Mouse (Mus musculus) c-Kit-positive CD71-positive TER-119-positive erythroid progenitor cells, embryonic 14.5 days (primary cell): ENCODE data around the gene Cdc34.

ENCODE experiments used
- DNase-seq: peaks from one replicate; pipeline ENCODE4 v3.0.0-alpha.2; 2013; ENCODE audit warnings: low spot score

The Cdc34 gene

DNA sequence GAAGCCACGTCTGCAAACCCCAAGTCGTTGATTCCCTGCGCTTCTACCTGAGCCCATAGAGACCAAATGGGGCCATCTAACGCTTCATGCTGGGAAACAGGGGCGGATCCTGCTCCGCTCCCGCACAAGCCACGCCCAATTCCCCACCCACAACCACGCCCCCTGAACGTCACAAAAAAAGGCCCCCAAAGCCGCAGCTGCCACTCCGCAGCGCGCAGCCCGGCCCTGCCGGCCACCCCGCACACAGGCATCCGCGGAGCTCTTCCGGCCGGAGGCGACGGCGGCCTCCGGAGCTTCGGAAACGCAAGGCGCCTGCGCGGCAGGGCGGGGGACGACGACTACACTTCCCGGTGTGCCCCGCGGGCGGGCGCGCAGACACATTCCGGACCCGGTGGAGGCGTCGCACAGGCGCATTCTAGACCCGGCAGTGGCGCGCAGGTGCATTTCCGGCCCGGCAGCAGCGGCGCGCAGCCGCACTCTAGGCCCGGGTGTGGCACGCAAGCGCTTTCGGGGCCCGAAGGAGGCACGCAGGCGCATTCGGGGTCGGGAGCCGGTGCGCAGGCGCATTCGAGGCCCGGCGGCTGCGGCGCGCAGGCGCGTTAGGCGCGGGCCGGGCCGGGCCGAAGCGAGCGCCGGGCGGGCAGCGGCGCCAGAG lies at the start of gene Cdc34:
Cdc34 (plus strand) TSS at position 605 of the 655 bp plus-strand sequence.
- DNase-seq = peak; percentile 95

DNA sequence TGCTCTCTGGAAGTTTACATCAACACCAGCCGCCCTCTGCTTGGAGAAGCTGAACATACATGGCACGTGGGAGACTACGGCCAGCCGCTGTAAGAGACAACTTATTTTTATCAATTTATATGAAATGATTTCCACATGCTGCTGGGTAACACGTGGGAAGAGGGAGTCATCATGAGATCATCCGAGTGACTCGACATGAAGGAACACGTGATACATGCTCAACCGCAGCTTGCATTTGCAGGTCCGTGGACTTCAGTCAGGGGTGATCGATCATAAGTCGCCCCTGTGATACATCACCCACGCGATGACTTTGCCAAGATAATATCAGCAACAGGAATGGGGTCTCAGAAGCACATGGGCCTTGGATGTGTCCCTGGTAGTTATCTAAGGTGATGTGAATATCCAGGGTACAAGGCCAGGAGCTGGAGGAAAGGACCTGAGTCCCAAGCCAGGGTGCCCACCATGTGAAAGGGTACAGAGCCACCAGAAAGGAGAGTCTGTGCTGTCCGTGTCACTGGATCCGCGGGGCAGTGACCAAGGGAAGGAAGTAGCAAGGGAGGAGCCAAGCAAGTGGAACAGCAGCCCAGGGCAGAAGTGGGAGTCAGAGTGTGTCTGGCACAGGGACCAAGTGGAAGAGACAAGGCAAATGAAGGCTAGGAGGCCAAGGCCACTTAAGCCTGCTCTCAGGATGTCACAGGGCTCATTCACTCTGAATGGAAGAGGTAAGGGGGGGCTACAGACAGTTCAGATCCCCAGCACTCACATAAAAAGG lies 48.8 kb upstream of the Cdc34 start:
- no peak for DNase-seq

DNA sequence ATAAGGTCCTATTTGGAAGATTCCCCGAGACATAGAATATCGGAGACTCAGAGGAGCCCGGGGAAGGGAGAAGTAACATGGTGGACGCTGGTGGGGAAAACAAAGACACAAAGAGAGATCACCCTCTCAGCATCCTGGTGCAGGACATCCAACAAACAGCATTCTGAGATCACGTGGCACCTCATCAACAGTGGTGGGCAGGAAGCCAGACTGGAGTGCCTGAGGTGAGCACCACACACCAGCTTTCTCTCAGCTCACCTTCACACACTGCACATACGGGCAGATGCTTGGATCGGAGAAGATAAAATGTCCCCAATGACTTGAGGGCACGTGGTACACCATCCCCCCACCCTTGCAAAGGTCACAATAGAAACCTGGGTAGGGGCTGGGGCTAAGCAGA lies 45.7 kb upstream of the Cdc34 start:
- no peak for DNase-seq

DNA sequence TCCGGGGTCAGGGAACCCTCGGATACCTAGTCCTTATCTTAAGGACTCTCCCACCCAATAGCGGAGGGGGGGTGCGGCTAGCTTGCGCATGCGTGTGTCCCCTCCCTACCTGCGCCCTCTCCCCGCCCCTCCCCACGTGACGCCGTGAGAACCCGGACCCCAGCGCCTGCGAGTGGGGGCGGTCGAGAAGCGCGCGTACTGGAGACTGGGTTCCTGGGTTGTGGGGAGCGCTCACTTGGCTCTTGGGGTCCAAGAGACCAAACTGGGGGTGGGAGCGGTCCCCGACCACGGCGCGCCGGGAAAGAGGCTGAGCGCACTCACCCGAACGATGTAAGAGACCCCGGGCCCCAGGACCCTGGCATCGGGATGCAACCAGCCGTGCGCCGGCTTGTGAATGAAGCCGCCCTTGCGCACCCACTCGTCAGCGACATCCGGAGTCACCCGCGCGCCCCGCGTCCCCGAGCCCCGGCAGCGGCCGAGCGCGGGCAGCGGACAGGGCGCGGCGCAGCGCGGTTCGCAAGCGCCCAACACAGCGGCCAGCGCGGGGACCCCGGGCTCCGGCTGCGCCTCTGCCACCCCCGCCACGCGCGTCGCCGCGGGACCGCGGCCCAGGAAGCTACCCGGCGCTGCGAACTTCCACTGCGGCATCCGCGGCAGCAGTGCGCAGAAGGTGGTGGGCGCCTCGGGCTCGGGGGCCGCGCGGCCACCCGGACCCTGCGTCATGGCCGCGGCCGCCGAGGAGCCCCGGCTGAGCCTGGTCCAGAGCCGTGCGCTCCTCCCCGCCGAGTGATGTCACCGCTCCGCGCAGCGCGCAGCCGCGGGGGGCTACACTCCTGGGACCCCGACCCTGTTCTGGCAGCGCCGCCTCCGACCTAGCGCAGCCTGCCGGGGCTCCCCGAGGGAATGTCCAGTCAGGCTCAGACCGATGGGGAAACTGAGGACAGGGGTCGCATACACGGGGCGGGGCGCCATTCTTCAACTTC lies 44.6 kb upstream of the Cdc34 start, which contains the start of gene Shc2:
Shc2 (minus strand) TSS at position 791 of the 983 bp plus-strand sequence.
- DNase-seq = no peak

DNA sequence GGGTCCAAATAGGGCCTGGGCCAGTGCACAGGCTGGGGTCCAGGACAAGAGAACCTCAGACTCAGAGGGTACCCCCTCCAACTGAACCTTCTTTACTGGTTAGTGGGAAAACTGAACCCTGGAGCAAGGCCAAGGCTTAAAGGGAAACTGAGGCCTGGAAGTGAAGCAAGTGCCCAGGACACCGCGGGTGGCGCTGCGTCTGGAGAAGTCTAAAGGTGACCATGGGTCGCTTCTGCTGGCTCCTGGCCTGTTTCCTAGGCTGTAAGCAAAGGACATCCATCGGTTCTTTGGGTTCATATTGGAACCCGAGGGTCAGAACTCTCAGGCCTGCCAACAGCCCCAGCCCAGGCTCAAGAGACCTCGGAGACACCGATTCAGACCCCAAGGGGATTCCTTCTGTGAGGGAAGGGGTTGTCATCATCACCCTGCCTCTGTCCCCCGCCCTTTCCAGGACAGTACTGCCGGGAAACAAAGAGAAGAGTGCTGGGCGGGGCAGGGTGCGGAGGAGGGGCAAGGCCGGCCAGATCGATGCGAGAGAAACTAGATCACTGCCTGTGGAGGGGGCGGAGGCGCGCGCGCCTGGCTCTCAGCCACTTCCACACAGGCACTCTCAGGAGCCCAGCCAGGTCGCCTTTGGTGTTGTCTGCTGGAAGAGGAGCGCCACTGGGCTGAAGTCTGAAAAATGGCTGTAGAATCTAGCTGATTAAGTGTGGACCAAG lies 43.4 kb upstream of the Cdc34 start:
- DNase-seq = no peak

DNA sequence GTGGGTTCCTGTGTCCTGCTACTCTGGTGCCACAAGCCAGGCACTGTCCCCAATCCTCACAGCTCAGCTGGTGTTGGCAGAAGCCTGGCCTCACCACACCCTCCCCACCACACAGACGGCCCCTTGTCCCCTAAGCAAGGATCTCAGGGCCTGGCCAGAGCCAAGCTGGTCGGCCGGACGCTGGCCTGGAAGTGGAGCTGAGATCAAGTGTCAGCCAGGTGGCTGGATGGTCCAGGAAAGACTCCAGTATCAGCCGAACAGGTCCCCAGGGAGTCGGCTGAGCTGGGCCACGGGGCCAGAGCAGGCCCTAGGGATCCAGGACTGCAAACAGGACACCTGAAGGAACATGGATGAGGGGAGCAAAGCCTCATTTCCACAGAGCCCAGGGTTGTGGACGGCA lies 36.3 kb upstream of the Cdc34 start, which contains the start of gene Odf3l2:
Odf3l2 (minus strand) TSS at position 28 of the 400 bp plus-strand sequence.
- no peak for DNase-seq

DNA sequence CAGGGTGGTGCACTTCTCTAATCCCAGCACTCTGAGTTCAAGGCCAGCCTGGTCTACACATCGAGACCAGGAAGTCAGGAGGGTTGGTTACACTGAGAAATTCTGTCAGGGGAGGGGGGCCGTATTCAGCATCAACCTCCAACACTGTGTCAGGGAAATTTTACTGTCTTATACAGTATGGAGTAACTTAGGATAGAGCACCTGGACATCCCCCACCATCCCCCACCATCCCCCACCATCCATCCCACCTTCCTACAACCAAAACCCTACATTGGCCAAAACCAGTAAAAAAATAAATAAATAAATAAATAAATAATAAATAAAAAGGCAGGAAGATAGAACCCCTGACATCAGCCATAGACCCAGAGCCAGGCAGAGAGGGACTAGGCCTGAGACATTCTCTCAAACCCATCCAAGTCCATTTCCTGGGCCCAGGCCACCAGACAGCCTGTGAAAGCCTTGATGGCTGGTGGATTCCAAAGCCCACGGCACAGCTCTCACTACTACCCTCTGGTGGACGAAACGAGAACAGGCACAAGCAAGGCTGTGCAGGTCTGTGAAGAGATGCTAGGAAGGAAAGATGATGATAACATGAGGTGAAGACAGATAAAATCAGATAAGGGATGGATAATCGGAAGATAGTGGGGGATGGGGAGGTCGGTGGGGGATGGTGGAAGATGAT lies 32.8 kb upstream of the Cdc34 start:
- peak; percentile 56 for DNase-seq

DNA sequence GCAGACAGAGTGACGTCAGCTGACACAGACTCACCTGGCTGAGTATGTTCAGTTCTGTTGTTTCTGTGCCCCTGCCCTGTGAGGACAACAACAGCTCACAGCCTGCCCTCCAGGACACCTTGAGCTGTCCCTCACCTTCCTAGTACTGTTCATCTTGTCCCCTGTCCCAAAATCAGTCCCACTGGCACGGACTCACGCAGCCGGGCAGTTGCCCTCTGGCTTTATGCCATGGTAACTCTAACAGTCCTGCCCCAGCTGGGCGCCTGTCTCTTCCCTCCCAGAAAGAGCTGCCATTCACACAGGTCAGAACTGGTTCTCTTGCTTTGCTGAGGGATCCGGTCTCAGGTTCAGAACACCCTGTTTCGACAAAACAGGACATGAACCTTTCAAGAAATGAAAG lies 29.2 kb upstream of the Cdc34 start:
- no peak for DNase-seq

DNA sequence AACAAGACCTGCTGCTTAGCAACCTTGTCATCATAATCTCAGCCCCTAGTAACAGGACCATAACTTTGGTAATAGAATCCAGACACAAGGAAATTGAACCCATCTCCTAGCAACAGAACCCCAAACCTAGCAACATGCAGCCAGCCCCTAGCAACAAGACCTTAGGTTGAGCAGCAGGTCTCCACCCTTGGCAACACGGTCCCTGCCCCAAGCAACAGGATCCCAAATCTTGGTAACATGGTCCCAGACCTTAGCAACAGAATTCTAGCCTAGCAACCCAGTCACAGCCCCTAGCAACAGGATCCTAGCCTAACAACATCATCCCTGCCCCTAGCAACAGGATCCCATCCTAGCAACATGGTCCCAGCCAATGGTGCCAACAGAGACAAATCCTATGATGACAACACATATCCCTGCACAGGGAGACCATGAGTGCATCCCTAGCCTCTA lies 27.0 kb upstream of the Cdc34 start:
- no peak for DNase-seq

DNA sequence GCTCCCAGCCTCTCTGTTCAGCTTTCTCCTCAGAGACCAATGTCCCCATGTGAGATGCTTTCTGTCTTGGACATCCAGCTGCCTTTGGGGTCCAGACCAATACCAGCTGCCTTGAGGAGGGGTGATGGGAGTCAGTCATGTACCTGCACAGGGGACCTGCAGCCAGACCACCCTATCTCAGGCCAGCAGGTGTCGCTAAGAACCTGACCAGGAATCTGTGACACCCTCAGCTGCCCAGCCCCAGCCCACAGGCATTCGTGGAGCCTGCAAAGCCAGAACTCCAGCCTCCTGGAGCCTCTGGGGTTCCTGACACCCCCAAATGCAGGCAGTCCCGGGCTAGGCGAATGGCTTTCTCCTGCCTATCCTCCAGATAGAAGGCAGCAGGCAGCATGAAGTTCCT lies 23.2 kb upstream of the Cdc34 start:
- no peak for DNase-seq

DNA sequence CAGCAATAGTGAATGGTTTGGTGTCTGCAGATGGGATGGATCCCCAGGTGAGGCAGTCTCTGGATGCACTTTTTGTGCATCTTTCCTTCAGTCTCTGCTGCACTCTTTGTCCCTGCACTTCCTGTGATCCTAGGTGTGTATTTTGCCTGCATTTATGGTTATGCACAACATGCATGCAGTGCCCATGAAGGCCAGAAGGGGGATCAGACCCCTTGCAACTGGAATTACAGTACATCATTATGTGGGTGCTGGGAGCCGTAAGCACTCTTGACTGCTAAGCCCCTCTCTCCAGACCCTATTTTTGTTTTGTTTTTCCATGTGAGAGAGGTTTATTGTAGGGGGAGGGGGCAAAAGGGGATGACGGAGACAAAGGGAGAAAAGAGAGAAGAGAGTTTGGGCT lies 21.7 kb upstream of the Cdc34 start:
- no peak for DNase-seq

DNA sequence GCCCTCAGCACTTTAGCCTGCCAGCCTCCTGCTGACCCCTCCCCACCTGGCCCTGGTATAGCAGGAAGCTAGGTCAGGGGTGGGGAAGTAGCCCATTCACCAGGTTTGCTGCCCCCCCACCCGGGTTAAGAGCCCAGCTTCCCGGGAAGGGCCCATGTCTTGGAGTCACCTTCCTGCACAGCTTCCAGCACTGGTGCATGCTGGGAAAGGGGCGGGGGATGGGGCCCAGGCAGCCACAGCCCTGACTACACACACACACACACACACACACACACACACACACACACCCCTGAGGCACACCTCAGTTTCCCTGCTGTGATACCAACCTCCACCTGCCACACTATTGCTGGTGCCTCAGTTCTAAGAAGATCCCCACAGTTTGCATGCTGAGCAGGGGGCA lies 20.1 kb upstream of the Cdc34 start:
- no peak for DNase-seq

DNA sequence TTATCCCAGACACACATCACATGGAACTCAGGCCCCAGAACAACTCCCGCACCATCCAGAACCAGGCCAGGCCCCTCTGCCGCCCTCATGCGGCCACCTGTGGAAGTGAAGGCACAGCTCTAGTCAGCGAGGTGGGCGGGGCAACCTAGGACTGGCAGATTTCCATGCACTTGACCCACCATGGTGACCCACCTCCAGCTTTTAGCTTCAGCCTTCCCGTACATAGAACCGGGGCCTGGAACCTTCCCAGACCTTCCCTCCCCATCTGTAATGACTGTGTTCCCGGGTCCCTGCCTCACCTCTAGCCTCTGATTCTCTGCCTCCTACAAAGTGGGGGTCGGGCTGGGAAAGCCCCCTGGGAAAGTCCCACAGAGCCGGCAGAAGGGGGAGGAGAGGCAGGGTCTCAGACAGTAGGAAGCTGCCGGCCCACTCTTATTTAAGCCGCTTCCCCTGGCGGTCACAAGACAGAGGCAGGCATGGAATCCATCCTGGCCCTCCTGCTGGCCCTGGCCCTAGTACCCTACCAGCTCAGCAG lies 17.8 kb upstream of the Cdc34 start, which contains the start of gene Madcam1:
Madcam1 (plus strand) TSS at position 429 of the 535 bp plus-strand sequence.
- peak; percentile 63 for DNase-seq

DNA sequence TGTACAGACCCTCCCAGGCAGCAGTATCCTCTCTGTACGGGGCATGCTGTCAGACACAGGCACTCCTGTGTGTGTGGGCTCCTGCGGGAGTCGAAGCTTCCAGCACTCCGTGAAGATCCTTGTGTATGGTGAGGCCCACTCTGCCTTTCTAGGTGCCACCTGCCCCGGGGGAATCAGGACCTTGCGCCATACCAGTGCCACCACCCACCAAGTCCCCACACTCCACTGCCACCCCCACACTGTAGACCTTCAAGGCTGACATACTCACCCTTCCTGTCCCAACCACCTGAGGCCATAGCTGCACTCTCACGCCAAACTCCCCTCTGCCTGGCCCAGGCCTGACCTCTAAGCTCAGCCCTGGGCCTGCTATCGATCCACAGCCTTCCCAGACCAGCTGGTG lies 16.9 kb upstream of the Cdc34 start:
- DNase-seq = no peak

DNA sequence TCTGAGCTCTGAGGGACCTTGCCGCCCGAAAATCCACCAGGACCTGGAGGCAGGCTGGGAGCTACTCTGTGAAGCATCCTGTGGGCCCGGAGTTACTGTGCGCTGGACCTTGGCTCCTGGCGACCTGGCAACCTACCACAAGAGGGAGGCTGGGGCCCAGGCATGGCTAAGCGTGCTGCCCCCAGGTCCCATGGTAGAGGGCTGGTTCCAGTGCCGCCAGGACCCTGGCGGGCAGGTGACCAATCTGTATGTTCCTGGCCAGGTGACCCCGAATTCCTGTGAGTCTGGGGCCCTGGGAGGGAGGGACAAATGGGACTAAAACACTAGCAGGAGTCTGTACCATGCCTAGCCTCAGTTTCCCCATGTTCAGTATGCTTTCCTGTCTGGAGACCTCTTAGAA lies 15.5 kb upstream of the Cdc34 start:
- DNase-seq = no peak

DNA sequence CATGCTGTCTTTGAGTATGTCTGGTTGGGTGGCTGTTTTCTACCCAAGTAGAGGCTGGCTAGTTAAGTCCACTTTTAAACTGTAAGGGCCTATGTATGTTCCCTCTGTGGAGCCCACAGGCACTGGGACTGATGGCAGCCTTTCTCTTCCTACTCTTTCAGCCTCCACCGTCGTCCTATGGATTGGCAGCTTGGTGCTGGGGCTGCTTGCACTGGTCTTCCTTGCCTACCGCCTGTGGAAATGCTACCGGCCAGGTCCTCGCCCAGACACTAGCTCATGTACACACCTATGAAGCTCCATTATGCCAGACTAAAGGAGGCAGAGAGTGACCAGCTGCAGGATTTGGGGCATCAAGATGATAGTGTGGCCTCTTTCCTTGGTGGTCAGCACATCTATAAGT lies 13.9 kb upstream of the Cdc34 start:
- no peak for DNase-seq

DNA sequence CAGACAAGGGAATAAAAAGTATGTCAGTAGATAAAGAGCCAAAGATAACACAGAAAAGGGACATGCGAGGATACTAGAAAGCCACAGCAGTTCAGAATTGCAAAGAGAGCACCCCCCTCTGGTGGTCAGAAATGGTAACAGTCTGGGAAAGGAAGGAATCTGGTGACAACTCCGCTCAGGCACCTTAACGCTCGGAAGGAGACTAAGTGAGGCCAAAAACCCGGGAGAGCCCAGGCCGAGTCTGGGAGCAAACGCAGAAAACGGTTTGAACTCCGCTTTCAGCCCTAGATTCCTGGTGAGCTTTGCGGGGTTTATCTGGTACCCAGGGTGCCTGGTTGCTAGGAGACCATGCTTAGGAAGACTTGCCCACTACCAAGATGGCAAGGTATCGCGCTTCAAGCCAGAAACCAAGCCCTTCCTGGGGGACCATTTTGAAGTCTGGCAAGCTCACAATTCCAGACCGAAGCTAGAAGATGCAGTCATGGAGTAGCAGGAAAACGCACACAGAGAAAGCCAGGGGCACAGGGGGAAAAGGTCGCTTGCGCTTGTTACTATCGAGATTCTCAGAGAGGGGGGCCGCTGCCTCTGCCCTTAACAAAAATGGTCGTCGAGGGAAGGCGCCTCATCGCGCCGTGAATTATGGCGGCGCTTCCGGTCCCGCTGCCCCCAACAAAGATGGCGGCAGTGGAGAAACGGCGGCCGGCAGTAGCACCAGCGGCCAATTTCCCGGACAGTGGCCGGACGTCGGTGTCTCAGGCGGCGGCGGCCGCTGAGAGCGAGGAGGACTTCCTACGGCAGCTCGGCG lies 13.0 kb upstream of the Cdc34 start, which contains the start of gene Tpgs1:
Tpgs1 (plus strand) TSS at position 599 of the 805 bp plus-strand sequence.
- DNase-seq = peak; percentile 89

DNA sequence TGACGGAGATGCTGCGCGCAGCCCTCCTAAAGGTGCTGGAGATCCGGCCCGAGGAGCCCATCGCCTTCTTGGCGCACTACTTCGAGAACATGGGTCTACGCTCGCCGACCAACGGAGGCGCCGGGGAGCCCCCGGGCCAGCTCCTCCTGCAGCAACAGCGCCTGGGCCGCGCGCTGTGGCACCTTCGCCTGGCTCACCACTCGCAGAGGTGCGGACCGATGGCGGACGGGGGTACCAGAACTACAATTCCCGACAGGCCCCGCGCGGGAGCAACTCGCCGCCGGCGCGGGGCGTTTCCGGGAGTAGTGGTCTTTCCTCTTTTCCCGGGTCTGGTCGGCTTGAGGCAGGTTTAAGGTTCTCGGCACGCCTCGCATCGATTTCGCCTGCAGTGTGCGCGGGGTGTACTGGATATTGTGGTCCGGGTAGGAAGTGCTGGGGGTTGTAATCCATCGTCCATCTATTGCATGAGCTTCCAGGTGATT lies 12.4 kb upstream of the Cdc34 start:
- peak; percentile 47 for DNase-seq

DNA sequence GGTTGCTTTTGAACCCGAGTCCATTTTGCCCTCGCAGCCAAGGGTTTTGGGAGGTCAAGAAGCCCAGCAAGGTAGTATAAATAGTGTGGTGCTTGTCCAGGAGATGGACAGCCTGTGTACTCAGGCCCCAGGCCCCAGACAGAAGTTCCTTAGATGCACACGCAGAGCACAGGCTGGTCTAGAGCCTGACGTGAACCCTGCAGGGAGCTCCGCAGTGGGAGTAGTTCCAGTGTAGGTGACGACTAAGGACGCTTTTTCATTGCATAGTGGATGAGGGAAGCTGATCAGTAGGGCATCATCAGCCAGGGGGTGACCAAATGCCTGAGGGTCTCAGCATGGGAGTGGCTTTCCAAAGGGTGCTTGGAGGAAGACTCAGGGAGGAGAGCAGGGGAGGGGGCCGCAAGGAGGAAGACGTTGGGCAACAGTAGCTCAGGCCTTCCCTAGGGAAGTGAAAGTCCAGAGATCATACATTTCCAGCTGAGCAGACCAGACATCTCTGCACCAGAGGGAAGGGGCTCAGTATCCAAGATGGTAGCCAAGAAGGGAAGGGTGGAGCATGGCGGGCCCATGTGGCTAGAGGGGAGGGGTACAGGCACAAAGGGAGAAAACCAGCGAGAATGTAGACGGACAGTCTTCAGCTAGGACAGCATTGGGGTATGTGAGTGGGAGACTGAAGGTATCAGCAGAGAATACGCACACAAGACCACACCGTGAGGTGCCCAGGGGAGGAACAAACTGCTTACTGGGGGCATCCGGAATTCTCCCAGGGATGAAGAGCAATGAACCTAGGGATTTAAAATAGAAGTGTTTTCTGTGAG lies 11.7 kb upstream of the Cdc34 start:
- no peak for DNase-seq
